Mouse (Mus musculus) MEL (cell line): ENCODE results near the gene Pdss2.

Experiments
- BHLHE40 ChIP-seq: IDR thresholded peaks from 2 replicates; pipeline ENCODE4 v1.6.1; 2012; ENCODE audit warnings: low read depth, mild to moderate bottlenecking, inconsistent platforms, low read length, improper control_type of control experiment, borderline replicate concordance
- CHD2 ChIP-seq: IDR thresholded peaks from 2 replicates; pipeline ENCODE4 v1.6.1; 2011; ENCODE audit warnings: low read length, improper control_type of control experiment
- CTCF ChIP-seq, 3 experiments: IDR thresholded peaks in 2 of 3; conservative IDR thresholded peaks in 1 of 3; 2 replicates each; pipeline ENCODE4 v1.5.1; 2011 to 2012; ENCODE audit warnings: low read length in 3 of 3, low read depth in 2 of 3, mild to moderate bottlenecking in 2 of 3, improper control_type of control experiment in 1 of 3, inconsistent platforms in 1 of 3, mixed read lengths in 1 of 3, moderate library complexity in 1 of 3; ENCODE audit not compliant: control insufficient read depth in 1 of 3, insufficient read depth in 1 of 3, poor library complexity in 1 of 3, severe bottlenecking in 1 of 3
- GABPA ChIP-seq: IDR thresholded peaks from 2 replicates; pipeline ENCODE4 v1.6.1; 2012; ENCODE audit warnings: low read depth, mild to moderate bottlenecking, inconsistent platforms, low read length, improper control_type of control experiment, moderate library complexity
- HCFC1 ChIP-seq: IDR thresholded peaks from 2 replicates; pipeline ENCODE4 v1.6.1; 2012; ENCODE audit warnings: low read depth, mild to moderate bottlenecking, inconsistent platforms, low read length, improper control_type of control experiment, moderate library complexity
- JUND ChIP-seq: IDR thresholded peaks from 2 replicates; pipeline ENCODE4 v1.6.1; 2011; ENCODE audit warnings: low read depth, mild to moderate bottlenecking, improper control_type of control experiment, low read length
- POLR2A ChIP-seq, 2 experiments: IDR thresholded peaks; 2 replicates each; pipeline ENCODE4 v1.6.1; 2011 to 2012; ENCODE audit warnings: low read length in 2 of 2, mild to moderate bottlenecking in 2 of 2, control low read depth in 1 of 2, improper control_type of control experiment in 1 of 2, low read depth in 1 of 2, moderate library complexity in 1 of 2; ENCODE audit not compliant: control insufficient read depth in 1 of 2, insufficient read depth in 1 of 2, poor library complexity in 1 of 2
- POLR2AphosphoS5 ChIP-seq: IDR thresholded peaks from 2 replicates; pipeline ENCODE4 v1.6.1; 2012; ENCODE audit warnings: low read depth, borderline replicate concordance, mild to moderate bottlenecking, inconsistent platforms, low read length, moderate library complexity, mixed read lengths
- TAL1 ChIP-seq: IDR thresholded peaks from 2 replicates; pipeline ENCODE4 v1.6.1; 2012; ENCODE audit warnings: mild to moderate bottlenecking, inconsistent platforms, low read length, moderate library complexity, mixed read lengths
- TCF12 ChIP-seq: IDR thresholded peaks from 2 replicates; pipeline ENCODE4 v1.6.1; 2014; ENCODE audit warnings: low read depth, mild to moderate bottlenecking, inconsistent platforms, low read length, improper control_type of control experiment, moderate library complexity
- USF1 ChIP-seq: IDR thresholded peaks from 2 replicates; pipeline ENCODE4 v1.6.1; 2014; ENCODE audit warnings: low read depth, mild to moderate bottlenecking, inconsistent platforms, low read length, improper control_type of control experiment, moderate library complexity
- ZKSCAN1 ChIP-seq: IDR thresholded peaks from 2 replicates; pipeline ENCODE4 v1.6.1; 2012; ENCODE audit warnings: low read depth, mild to moderate bottlenecking, inconsistent platforms, low read length, improper control_type of control experiment, moderate library complexity
- ZMIZ1 ChIP-seq: IDR thresholded peaks from 2 replicates; pipeline ENCODE4 v1.6.1; 2012; ENCODE audit warnings: low read depth, mild to moderate bottlenecking, inconsistent platforms, low read length, improper control_type of control experiment, moderate library complexity

- TF ChIP-seq CTCF (IDR thresholded peaks at IDR 0.05 in 2 of 3, conservative IDR thresholded peaks at IDR 0.05 in 1 of 3; ENCODE audit: control insufficient read depth in 1 of 3, insufficient read depth in 1 of 3, low read depth in 2 of 3, low read length in 3 of 3, poor library complexity in 1 of 3, severe bottlenecking in 1 of 3) (no peak), ZMIZ1 (no peak), POLR2AphosphoS5 (no peak), TAL1 (no peak), POLR2A (IDR thresholded peaks at IDR 0.05; ENCODE audit: control insufficient read depth in 1 of 2, insufficient read depth in 1 of 2, low read depth in 1 of 2, low read length in 2 of 2, poor library complexity in 1 of 2) (no peak), BHLHE40 (no peak), GABPA (no peak), TCF12 (no peak), USF1 (no peak), HCFC1 (no peak), ZKSCAN1 (no peak), JUND (no peak), CHD2 (no peak)
Observed at GRCm38 (mm10) chr10:43275446-43275845, 54.2 kb downstream of the Pdss2 start.
